Mouse (Mus musculus) stomach, embryonic 15.5 days (tissue): Measurements from ENCODE around the gene H3f3a. TPM values are rescaled to one million over a fixed set of nuclear protein-coding genes. Genes with fewer than 3 reads are reported as not detected.

Source experiments
- ATAC-seq: fragments of 200-750 bp; cut with Nextera tagmentation; 2 replicates; pipeline ENCODE4 v1.8.0; 2017; ENCODE audit warnings: low read depth, moderate number of reproducible peaks, moderate TSS enrichment; ENCODE audit not compliant: insufficient read depth, low FRiP score
- H3K27ac ChIP-seq: fragments of 300-500 bp; sonication (generic); 2 replicates; pipeline ENCODE4 v1.5.1; 2015; ENCODE audit warnings: mild to moderate bottlenecking, inconsistent platforms
- H3K27me3 ChIP-seq: fragments of 300-500 bp; sonication (generic); replicated peaks from 2 replicates; pipeline ENCODE4 v1.6.1; 2015; ENCODE audit warnings: inconsistent platforms
- H3K36me3 ChIP-seq: fragments of 300-500 bp; sonication (generic); 2 replicates; pipeline ENCODE4 v1.6.1; 2015; ENCODE audit warnings: inconsistent platforms
- H3K4me1 ChIP-seq: fragments of 300-500 bp; sonication (generic); 2 replicates; pipeline ENCODE4 v1.6.1; 2015; ENCODE audit warnings: inconsistent platforms
- H3K4me2 ChIP-seq: fragments of 300-500 bp; sonication (generic); 2 replicates; pipeline ENCODE4 v1.6.1; 2015; ENCODE audit warnings: mild to moderate bottlenecking, inconsistent platforms
- H3K4me3 ChIP-seq: fragments of 300-500 bp; sonication (generic); replicated peaks from 2 replicates; pipeline ENCODE4 v1.5.1; 2015; ENCODE audit warnings: inconsistent platforms
- H3K9ac ChIP-seq: fragments of 300-500 bp; sonication (generic); 2 replicates; pipeline ENCODE4 v1.6.1; 2015; ENCODE audit warnings: inconsistent platforms
- H3K9me3 ChIP-seq: fragments of 300-500 bp; sonication (generic); 2 replicates; pipeline ENCODE4 v1.6.1; 2016; ENCODE audit warnings: inconsistent platforms
- WGBS: fragments of 180-500 bp; shearing (Covaris S2); methylation state at CpG from one replicate; pipeline ENCODE4 v1.1.7; 2015; 5-methylcytosine and 5-hydroxymethylcytosine counted together
- polyA plus RNA-seq: library from polyadenylated mRNA; unstranded; fragments of >200 nt; fragmentation: Nextera tagmentation; extraction: Ambion mirVana; gene quantifications from 2 replicates; pipeline ENCODE4 v1.2.1, GENCODE M21; 2015

H3f3a gene
- polyA plus RNA-seq, result 1,924 and 2,089 TPM in 2 replicates

- H3K27ac ChIP-seq, result peak within 1 kb of the TSS; percentile 100
- H3K27me3 ChIP-seq, result no peaks in the 10 kb centered on the region
- H3K4me1 ChIP-seq, result peaks cover 15% of the 10 kb centered on the region
- peak within 1 kb of the TSS; percentile 72 for H3K4me3 ChIP-seq
- peak within 1 kb of the TSS; percentile 70 for H3K4me2 ChIP-seq
- H3K9me3 ChIP-seq, result no peaks in the 10 kb centered on the region
- ATAC-seq, result peak; percentile 73
- peak within 1 kb of the TSS; percentile 97 for H3K9ac ChIP-seq
- peaks cover 12% of the 10 kb centered on the region; the same call in 1 of the 2 replicates for H3K36me3 ChIP-seq
- WGBS, result 2% methylated on average over 50 of the region's 69 CpGs
Measured at GRCm38 (mm10) chr1:180813885-180814740, at the start of gene H3f3a. Gene H3f3a, minus strand, starts transcription at chr1:180813943.

GRCm38 (mm10) chr1:180860030-180860429, 46.3 kb upstream of the H3f3a start:
- H3K9me3 ChIP-seq, result no peaks in the 10 kb centered on the region

GRCm38 (mm10) chr1:180858763-180859162, 45.0 kb upstream of the H3f3a start:
- H3K9me3 ChIP-seq, result no peaks in the 10 kb centered on the region
- H3K4me3 ChIP-seq, result no peak overlapping the region
- ATAC-seq, result no peak
- H3K4me1 ChIP-seq, result no peaks in the 10 kb centered on the region
- no peak overlapping the region for H3K27ac ChIP-seq
- H3K4me2 ChIP-seq, result no peak overlapping the region
- H3K27me3 ChIP-seq, result no peaks in the 10 kb centered on the region
- H3K36me3 ChIP-seq, result peaks cover 58% of the 10 kb centered on the region
- no peak overlapping the region for H3K9ac ChIP-seq

More at GRCm38 (mm10) chr1:180860030-180860429, 46.3 kb upstream of the H3f3a start:
- 81% methylated on average over 6 of the region's 6 CpGs for WGBS
- H3K36me3 ChIP-seq, result peaks cover 64% of the 10 kb centered on the region
- ATAC-seq, result 0 out of 2 replicates have a peak, but pooled peaks have one; percentile 43
- H3K27me3 ChIP-seq, result no peaks in the 10 kb centered on the region
- no peak overlapping the region for H3K9ac ChIP-seq
- no peak overlapping the region for H3K4me2 ChIP-seq
- H3K4me1 ChIP-seq, result no peaks in the 10 kb centered on the region
- H3K4me3 ChIP-seq, result no peak overlapping the region
- H3K27ac ChIP-seq, result no peak overlapping the region

- Histone ChIP-seq H3K27me3 (no peaks in the 10 kb centered on the region), H3K9me3 (no peaks in the 10 kb centered on the region), H3K9ac (peak within 1 kb of the TSS; percentile 69), H3K27ac (peak within 1 kb of the TSS; percentile 99), H3K4me3 (peak within 1 kb of the TSS; percentile 78), H3K36me3 (peaks cover 3% of the 10 kb centered on the region; the same call in 1 of the 2 replicates), H3K4me1 (peaks cover 19% of the 10 kb centered on the region), H3K4me2 (peak within 1 kb of the TSS; percentile 81)
- under 1% methylated on average over 77 of the region's 77 CpGs for WGBS
- peak; percentile 99 for ATAC-seq
Measured at GRCm38 (mm10) chr1:180850316-180851270, 36.9 kb upstream of the H3f3a start, which contains the start of gene Sde2. Gene Sde2, plus strand, starts transcription at chr1:180851127.

- H3K4me1 ChIP-seq, result peaks cover 19% of the 10 kb centered on the region
- H3K9ac ChIP-seq, result 0 out of 2 replicates have a peak overlapping the region, but pooled peaks have one; percentile 46
- 31% methylated on average over 11 of the region's 11 CpGs for WGBS
- H3K27me3 ChIP-seq, result no peaks in the 10 kb centered on the region
- peak overlapping the region; percentile 99 for H3K27ac ChIP-seq
- peak overlapping the region; percentile 81 for H3K4me2 ChIP-seq
- H3K9me3 ChIP-seq, result no peaks in the 10 kb centered on the region
- H3K36me3 ChIP-seq, result no peaks in the 10 kb centered on the region
- H3K4me3 ChIP-seq, result peak overlapping the region; percentile 78
- no peak for ATAC-seq
Measured at GRCm38 (mm10) chr1:180849701-180850301, 36.1 kb upstream of the H3f3a start.

- WGBS, result 12% methylated on average over 11 of the region's 11 CpGs
- Histone ChIP-seq H3K9me3 (no peaks in the 10 kb centered on the region), H3K9ac (peak overlapping the region; percentile 6; the same call in 1 of the 2 replicates), H3K4me3 (peak overlapping the region; percentile 20), H3K27me3 (no peaks in the 10 kb centered on the region), H3K27ac (peak overlapping the region; percentile 99), H3K4me1 (peaks cover 19% of the 10 kb centered on the region), H3K36me3 (no peaks in the 10 kb centered on the region), H3K4me2 (peak overlapping the region; percentile 53)
- no peak for ATAC-seq
Measured at GRCm38 (mm10) chr1:180848511-180849241, 34.9 kb upstream of the H3f3a start.

GRCm38 (mm10) chr1:180848114-180848510, 34.4 kb upstream of the H3f3a start:
- no peaks in the 10 kb centered on the region for H3K9me3 ChIP-seq
- 2% methylated on average over 9 of the region's 9 CpGs for WGBS
- H3K4me3 ChIP-seq, result peak overlapping the region; percentile 20
- H3K36me3 ChIP-seq, result no peaks in the 10 kb centered on the region
- peaks cover 19% of the 10 kb centered on the region for H3K4me1 ChIP-seq
- no peak overlapping the region for H3K9ac ChIP-seq
- ATAC-seq, result peak; percentile 59
- H3K27me3 ChIP-seq, result no peaks in the 10 kb centered on the region
- H3K4me2 ChIP-seq, result peak overlapping the region; percentile 53
- H3K27ac ChIP-seq, result peak overlapping the region; percentile 99

GRCm38 (mm10) chr1:180841561-180842300, 28.0 kb upstream of the H3f3a start:
- WGBS, result 77% methylated on average over 8 of the region's 8 CpGs
- Histone ChIP-seq H3K4me3 (no peak overlapping the region), H3K4me2 (no peak overlapping the region), H3K9ac (no peak overlapping the region), H3K9me3 (no peaks in the 10 kb centered on the region), H3K27ac (no peak overlapping the region), H3K36me3 (no peaks in the 10 kb centered on the region), H3K27me3 (no peaks in the 10 kb centered on the region), H3K4me1 (no peaks in the 10 kb centered on the region)
- no peak for ATAC-seq

- H3K9me3 ChIP-seq, result no peaks in the 10 kb centered on the region
- WGBS, result 70% methylated on average over 8 of the region's 8 CpGs
- H3K27me3 ChIP-seq, result no peaks in the 10 kb centered on the region
- no peak overlapping the region for H3K4me3 ChIP-seq
- no peak overlapping the region for H3K27ac ChIP-seq
- no peaks in the 10 kb centered on the region for H3K4me1 ChIP-seq
- H3K36me3 ChIP-seq, result no peaks in the 10 kb centered on the region
- no peak overlapping the region for H3K9ac ChIP-seq
- no peak overlapping the region for H3K4me2 ChIP-seq
- no peak for ATAC-seq
Measured at GRCm38 (mm10) chr1:180839201-180839910, 25.6 kb upstream of the H3f3a start.

- no peak for ATAC-seq
Measured at GRCm38 (mm10) chr1:180838014-180838413, 24.3 kb upstream of the H3f3a start.

More at GRCm38 (mm10) chr1:180838014-180838413, 24.3 kb upstream of the H3f3a start:
- Histone ChIP-seq H3K4me2 (no peak overlapping the region), H3K9me3 (no peaks in the 10 kb centered on the region), H3K27ac (no peak overlapping the region), H3K36me3 (no peaks in the 10 kb centered on the region), H3K27me3 (no peaks in the 10 kb centered on the region), H3K9ac (no peak overlapping the region), H3K4me1 (no peaks in the 10 kb centered on the region), H3K4me3 (no peak overlapping the region)
- WGBS, result 25% methylated on average over 6 of the region's 6 CpGs
